ENCODE assay signal across 8 mouse cellular contexts in the genomic region with DNA sequence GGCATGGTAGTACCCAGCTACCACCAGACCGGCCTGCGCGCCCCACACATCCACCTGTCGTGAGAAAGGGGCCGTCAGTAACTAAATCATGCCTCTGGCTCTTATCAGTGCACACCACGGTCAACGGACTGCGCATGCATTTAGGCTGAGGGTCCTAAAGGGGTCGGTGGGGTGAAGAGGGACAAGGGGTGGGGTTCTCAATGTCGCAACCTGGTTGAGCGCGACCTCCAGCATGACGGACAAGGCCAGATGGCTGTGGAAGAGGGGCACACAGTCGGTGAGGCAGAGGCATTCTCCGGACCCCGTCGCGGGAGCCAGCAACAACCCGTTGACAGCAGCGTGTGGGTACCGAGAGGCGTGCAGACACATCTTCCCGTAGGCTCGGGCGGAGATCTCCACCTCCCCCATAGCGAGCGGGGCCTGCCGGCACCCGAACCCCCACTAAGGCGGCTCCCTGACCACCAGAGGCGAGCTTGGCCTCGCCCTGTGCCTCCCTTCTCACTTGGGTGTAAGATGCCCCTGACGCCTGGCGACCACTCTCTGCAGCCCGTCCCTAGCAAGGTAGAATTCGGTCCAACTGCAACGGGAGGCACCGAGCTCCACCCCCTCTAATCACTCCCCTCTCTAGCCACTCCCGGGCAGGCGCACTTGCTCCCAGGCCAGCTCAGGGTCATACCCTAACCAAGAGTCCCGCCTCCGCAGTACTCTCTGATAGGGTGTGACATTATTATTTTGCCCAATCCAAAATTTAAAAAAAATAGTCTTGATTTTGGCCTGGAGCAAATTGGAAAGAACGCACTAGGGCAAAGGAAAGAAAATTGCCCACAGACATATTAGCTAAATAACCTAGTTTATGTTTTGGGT. TPM values are rescaled to one million over a fixed set of nuclear protein-coding genes. Genes with fewer than 3 reads are reported as not detected.
A peak's percentile ranks its signal among the peaks of the same experiment; 100 is the strongest.
DNase-seq lines count a peak whose midpoint lies in the region; ATAC-seq and TF ChIP-seq lines count a peak whose summit lies in the region.

Emc9 (minus strand) TSS at position 601 of the 864 bp plus-strand sequence.

- H3K4me3 ChIP-seq in erythroblast, embryonic 14.5 days (replicated peaks) = peak within 1 kb of the TSS; percentile 75
- H3K4me3 ChIP-seq in heart, embryonic 12.5 days = peak within 1 kb of the TSS; percentile 72
- peak within 1 kb of the TSS; percentile 64 for H3K4me3 ChIP-seq in kidney, embryonic 16.5 days (ENCODE audit: low read length)
- peak within 1 kb of the TSS; percentile 68 for H3K4me3 ChIP-seq in liver, embryonic 11.5 days (ENCODE audit: low read depth, low read length)
- H3K4me3 ChIP-seq in myocyte = peak within 1 kb of the TSS; percentile 33

- ATAC-seq in heart, embryonic 12.5 days (ENCODE audit: insufficient number of reproducible peaks, low FRiP score) = peak; percentile 90
- peak; percentile 86 for ATAC-seq in kidney, embryonic 16.5 days (ENCODE audit: low FRiP score, low TSS enrichment)
- peak; percentile 94 for ATAC-seq in liver, embryonic 11.5 days (replicated peaks; ENCODE audit: low FRiP score)

- peak within 1 kb of the TSS; percentile 67 for H3ac ChIP-seq in myocyte (ENCODE audit: control insufficient read depth, insufficient read length)

- H3K27ac ChIP-seq in heart, embryonic 12.5 days (ENCODE audit: poor library complexity, severe bottlenecking) = peak within 1 kb of the TSS; percentile 81
- H3K27ac ChIP-seq in kidney, embryonic 16.5 days (ENCODE audit: low read length) = no peak within 1 kb of the TSS
- peak within 1 kb of the TSS; percentile 98 for H3K27ac ChIP-seq in liver, embryonic 11.5 days (ENCODE audit: low read depth, low read length)

- H3K9me3 ChIP-seq in erythroblast, embryonic 14.5 days (ENCODE audit: control insufficient read depth, low read length) = no peaks in the 10 kb centered on the region
- H3K9me3 ChIP-seq in heart, embryonic 12.5 days (replicated peaks) = no peaks in the 10 kb centered on the region
- no peaks in the 10 kb centered on the region for H3K9me3 ChIP-seq in kidney, embryonic 16.5 days (ENCODE audit: low read length)
- H3K9me3 ChIP-seq in liver, embryonic 11.5 days (ENCODE audit: control insufficient read depth, low read length) = no peaks in the 10 kb centered on the region

- peak; percentile 69 for TF ChIP-seq POLR2A in myocyte (IDR thresholded peaks at IDR 0.05; ENCODE audit: insufficient read length, low read depth)

- peak; percentile 84 for DNase-seq in CD4-positive, CD25-positive, alpha-beta regulatory T cell, adult 2 months (ENCODE audit: low read depth, low spot score)
- peak; percentile 93 for DNase-seq in brain, adult 2 months (ENCODE audit: low read depth, low spot score)
- DNase-seq in liver, embryonic 11.5 days (ENCODE audit: low spot score) = peak; percentile 83
- peak; percentile 68 for DNase-seq in splenic B cell, adult 2 months (ENCODE audit: low read depth, low spot score)

- peaks cover 49% of the 10 kb centered on the region for H3K36me3 ChIP-seq in erythroblast, embryonic 14.5 days (ENCODE audit: control insufficient read depth)
- H3K36me3 ChIP-seq in heart, embryonic 12.5 days = peaks cover 39% of the 10 kb centered on the region
- H3K36me3 ChIP-seq in kidney, embryonic 16.5 days (ENCODE audit: insufficient read depth, low read length) = peaks cover 31% of the 10 kb centered on the region
- peaks cover 15% of the 10 kb centered on the region; the same call in 1 of the 2 replicates for H3K36me3 ChIP-seq in liver, embryonic 11.5 days (ENCODE audit: control insufficient read depth, insufficient read depth, low read length)
- no peaks in the 10 kb centered on the region for H3K36me3 ChIP-seq in myocyte (ENCODE audit: control insufficient read depth, insufficient read depth)
- H3K36me3 ChIP-seq in splenic B cell, adult 2 months (ENCODE audit: control insufficient read depth, insufficient read depth, low read length, poor library complexity, severe bottlenecking) = peaks cover under 1% of the 10 kb centered on the region

- no peaks in the 10 kb centered on the region for H3K79me2 ChIP-seq in myocyte (ENCODE audit: control insufficient read depth, insufficient read depth)

- peak within 1 kb of the TSS; percentile 96 for H3K4me2 ChIP-seq in heart, embryonic 12.5 days
- peak within 1 kb of the TSS; percentile 94 for H3K4me2 ChIP-seq in kidney, embryonic 16.5 days (replicated peaks; ENCODE audit: low read depth, low read length)
- peak within 1 kb of the TSS; percentile 94 for H3K4me2 ChIP-seq in liver, embryonic 11.5 days
- peak within 1 kb of the TSS; percentile 77 for H3K4me2 ChIP-seq in myocyte (ENCODE audit: low read depth)

- peak within 1 kb of the TSS; percentile 79 for H3K9ac ChIP-seq in heart, embryonic 12.5 days
- peak within 1 kb of the TSS; percentile 76 for H3K9ac ChIP-seq in kidney, embryonic 16.5 days (replicated peaks; ENCODE audit: low read length)
- H3K9ac ChIP-seq in liver, embryonic 11.5 days (ENCODE audit: low read depth, low read length) = peak within 1 kb of the TSS; percentile 71

- H3K27me3 ChIP-seq in erythroblast, embryonic 14.5 days (ENCODE audit: control insufficient read depth) = no peaks in the 10 kb centered on the region
- no peaks in the 10 kb centered on the region for H3K27me3 ChIP-seq in heart, embryonic 12.5 days (replicated peaks)
- no peaks in the 10 kb centered on the region for H3K27me3 ChIP-seq in kidney, embryonic 16.5 days (ENCODE audit: insufficient read depth, low read length)
- no peaks in the 10 kb centered on the region for H3K27me3 ChIP-seq in liver, embryonic 11.5 days (replicated peaks; ENCODE audit: control insufficient read depth, insufficient read depth, low read length)
- no peaks in the 10 kb centered on the region for H3K27me3 ChIP-seq in myocyte (ENCODE audit: control insufficient read depth, insufficient read depth, insufficient read length)
- H3K27me3 ChIP-seq in splenic B cell, adult 2 months (ENCODE audit: control insufficient read depth, insufficient read depth, low read length, poor library complexity, severe bottlenecking) = no peaks in the 10 kb centered on the region

- under 1% methylated on average over 43 of the region's 43 CpGs for WGBS in heart, embryonic 12.5 days
- WGBS in kidney, embryonic 16.5 days = 4% methylated on average over 43 of the region's 43 CpGs
- 2% methylated on average over 43 of the region's 43 CpGs for WGBS in liver, embryonic 11.5 days

- peaks cover 79% of the 10 kb centered on the region for H3K4me1 ChIP-seq in erythroblast, embryonic 14.5 days (ENCODE audit: control insufficient read depth)
- H3K4me1 ChIP-seq in heart, embryonic 12.5 days (replicated peaks) = peaks cover 17% of the 10 kb centered on the region
- H3K4me1 ChIP-seq in kidney, embryonic 16.5 days (ENCODE audit: insufficient read depth, low read length) = peaks cover 11% of the 10 kb centered on the region
- H3K4me1 ChIP-seq in liver, embryonic 11.5 days (replicated peaks; ENCODE audit: control insufficient read depth, insufficient read depth, low read length) = peaks cover 36% of the 10 kb centered on the region

TF ChIP-seq in myocyte, 11 proteins besides CTCF, POLR2A, EP300 and RAD21:
- TF ChIP-seq MYOD1 (IDR thresholded peaks at IDR 0.05; ENCODE audit: control insufficient read depth in 1 of 3, insufficient read length in 2 of 3, low read depth in 2 of 3) (peak in 2 of 3 experiments; percentile 74 to 79), POLR2AphosphoS2 (IDR thresholded peaks at IDR 0.05; ENCODE audit: insufficient read length, low read depth) (peak; percentile 60), CEBPB (IDR thresholded peaks at IDR 0.05; ENCODE audit: insufficient read depth, poor library complexity, severe bottlenecking) (no peak)

RNA-seq across cellular contexts. Expression of gene Emc9, which starts in this region (rescaled TPM):
- 3.5 and 3.8 TPM in 2 replicates for polyA plus RNA-seq in erythroblast, embryonic 14.5 days (2012)
- polyA plus RNA-seq in heart, embryonic 12.5 days (2016; fragmentation: Nextera tagmentation; extraction: Ambion mirVana) = 16.3 and 21.5 TPM in 2 replicates
- polyA plus RNA-seq in kidney, embryonic 16.5 days (2015; fragmentation: Nextera tagmentation; extraction: Ambion mirVana) = 9.3 and 9.5 TPM in 2 replicates
- 44.5 and 46.2 TPM in 2 replicates for polyA plus RNA-seq in liver, embryonic 11.5 days (2014; fragmentation: Nextera tagmentation; extraction: Ambion mirVana)
- 18.5 TPM for polyA plus RNA-seq in myocyte (2012; fragmentation: generic; extraction: Trizol)
